Mouse (Mus musculus) testis, postnatal 14 days (tissue): ENCODE measurements around the gene Olfr1371.

Experiments used
- DNase-seq: peaks from one replicate; pipeline ENCODE4 v3.0.0; 2021; ENCODE audit warnings: low spot score

The Olfr1371 gene

DNA sequence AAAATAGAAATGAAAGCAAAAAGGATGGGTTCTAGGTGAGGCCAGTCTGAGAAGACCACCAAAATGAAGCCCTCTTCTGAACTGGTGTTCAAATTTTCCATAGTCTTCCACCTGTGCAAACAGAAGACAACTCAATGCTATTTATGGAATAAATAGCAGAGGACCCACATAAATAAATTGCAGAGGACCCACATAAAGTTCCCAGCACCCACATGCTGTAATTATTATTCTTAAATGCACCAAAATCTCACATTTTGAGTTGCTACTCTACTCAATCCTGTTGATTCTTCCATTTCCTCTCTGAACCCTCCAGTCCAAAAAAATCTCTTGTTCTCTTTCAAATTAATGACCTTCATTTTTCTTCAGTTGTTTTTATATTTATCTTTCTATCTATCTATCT is at the start of gene Olfr1371:
Olfr1371 (minus strand) TSS at position 101 of the 400 bp plus-strand sequence.
- DNase-seq = no peak

- no peak for DNase-seq
These were observed 48.6 kb upstream of the Olfr1371 start for GRCm38 (mm10) chr11:52262338-52262737.

GRCm38 (mm10) chr11:52261937-52262336 is 48.1 kb upstream of the Olfr1371 start:
- DNase-seq = no peak

GRCm38 (mm10) chr11:52260878-52261277 is 47.1 kb upstream of the Olfr1371 start:
- no peak for DNase-seq

GRCm38 (mm10) chr11:52258711-52259110 is 44.9 kb upstream of the Olfr1371 start:
- no peak for DNase-seq

- DNase-seq = no peak
These were observed 43.6 kb upstream of the Olfr1371 start for GRCm38 (mm10) chr11:52257376-52257775.

DNA sequence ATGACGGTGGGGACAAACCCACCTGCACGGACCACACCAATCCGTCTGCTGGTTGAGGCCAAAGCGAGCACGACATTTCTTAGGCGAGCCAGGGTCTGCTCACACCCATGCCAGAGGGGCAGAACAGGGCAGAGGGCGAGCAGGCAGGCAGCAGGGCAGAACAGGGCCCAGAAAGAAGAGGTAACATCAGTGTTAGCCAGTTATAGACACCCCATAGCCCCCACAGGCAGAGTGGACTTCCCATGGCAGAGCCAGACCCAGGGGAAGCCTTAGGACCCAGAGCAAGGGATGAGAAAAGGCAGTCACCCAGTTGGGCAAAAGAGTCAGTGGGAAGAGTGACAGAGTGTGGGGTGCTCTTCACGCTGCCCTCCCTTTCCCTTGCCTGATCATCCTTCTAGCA is 41.3 kb upstream of the Olfr1371 start:
- DNase-seq = no peak

- DNase-seq = peak; percentile 57
These were observed 40.0 kb upstream of the Olfr1371 start for GRCm38 (mm10) chr11:52253674-52254375.

DNA sequence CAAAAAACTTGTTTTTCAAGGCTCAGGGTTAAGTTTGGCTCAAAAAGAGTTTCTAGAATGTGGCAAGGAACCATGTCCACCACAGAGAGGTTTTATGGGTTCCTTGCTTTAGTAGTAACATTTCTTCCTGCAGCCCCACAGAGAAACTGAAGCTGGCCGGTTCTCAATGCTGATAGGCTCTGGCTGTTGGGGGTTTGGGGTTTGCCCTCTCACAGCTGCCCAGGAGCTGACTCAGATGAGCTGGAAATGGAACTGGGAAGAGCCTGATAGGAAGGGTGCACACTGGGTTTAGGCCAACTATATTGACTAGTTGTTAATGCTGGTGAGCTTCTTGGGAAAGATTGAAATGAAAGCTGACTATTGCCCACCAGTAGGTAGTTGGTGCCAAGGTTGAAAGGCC is 38.9 kb upstream of the Olfr1371 start:
- DNase-seq = no peak

DNA sequence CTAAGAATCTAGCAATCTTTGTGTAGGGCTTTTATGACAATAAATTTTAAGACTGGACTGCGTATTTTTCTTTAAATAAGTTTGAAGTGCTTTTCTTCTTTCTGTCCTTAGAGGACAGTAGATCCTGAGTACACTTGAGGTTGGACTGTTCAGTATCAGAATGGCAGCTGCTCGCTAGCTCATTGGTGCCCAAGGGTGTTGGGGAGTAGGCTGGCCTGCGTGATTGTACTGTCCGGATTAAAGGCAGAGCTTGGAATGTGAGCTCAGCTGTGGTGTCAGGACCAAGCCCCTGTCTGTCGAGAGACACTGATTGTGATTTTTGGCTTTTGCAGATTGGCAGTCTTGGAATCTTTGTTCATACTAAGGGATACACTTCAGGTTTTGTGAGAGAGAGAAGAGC is 38.0 kb upstream of the Olfr1371 start:
- no peak for DNase-seq

DNA sequence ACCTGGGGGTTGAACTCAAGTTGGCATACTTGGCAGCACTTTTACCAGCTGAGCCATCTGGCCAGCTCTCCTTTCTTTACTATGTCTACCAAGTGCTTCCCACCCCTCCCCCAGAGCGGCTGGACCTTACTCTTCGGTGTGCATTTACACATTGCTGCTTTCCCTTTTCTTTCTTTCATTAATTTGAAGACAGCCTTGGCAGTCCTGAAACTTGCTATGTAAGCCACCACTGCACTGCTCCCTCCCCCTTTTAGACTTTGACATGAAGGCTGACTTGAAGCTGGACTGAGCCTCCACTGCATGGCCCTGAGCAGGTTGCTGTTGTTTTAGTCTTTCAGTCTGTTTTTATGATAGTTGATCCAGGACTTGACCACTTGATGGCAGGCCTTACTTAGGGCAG is 35.7 kb upstream of the Olfr1371 start:
- no peak for DNase-seq

- DNase-seq = no peak
These were observed 27.2 kb upstream of the Olfr1371 start for GRCm38 (mm10) chr11:52240898-52241542.

DNA sequence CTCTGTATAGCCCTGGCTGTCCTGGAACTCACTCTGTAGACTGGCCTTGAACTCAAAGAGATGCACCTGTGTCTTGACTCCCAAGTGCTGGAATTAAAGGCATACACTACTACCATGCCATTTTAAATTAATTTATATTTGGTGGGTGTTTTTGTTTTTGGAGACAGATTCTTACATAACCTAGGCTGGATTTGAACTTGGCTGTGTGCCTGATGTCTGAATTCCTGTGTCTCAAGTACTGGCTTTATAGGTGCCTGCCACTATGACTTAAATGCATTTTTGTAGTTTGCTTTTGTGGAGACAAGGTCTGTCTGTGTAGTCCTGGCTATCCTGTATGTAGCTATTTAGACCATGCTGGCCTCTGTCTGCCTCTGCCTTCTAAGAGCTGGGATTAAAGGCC is 20.7 kb upstream of the Olfr1371 start:
- DNase-seq = no peak

GRCm38 (mm10) chr11:52233906-52234305 is 20.1 kb upstream of the Olfr1371 start:
- no peak for DNase-seq

- no peak for DNase-seq
These were observed 19.4 kb upstream of the Olfr1371 start for GRCm38 (mm10) chr11:52233043-52233653.

DNA sequence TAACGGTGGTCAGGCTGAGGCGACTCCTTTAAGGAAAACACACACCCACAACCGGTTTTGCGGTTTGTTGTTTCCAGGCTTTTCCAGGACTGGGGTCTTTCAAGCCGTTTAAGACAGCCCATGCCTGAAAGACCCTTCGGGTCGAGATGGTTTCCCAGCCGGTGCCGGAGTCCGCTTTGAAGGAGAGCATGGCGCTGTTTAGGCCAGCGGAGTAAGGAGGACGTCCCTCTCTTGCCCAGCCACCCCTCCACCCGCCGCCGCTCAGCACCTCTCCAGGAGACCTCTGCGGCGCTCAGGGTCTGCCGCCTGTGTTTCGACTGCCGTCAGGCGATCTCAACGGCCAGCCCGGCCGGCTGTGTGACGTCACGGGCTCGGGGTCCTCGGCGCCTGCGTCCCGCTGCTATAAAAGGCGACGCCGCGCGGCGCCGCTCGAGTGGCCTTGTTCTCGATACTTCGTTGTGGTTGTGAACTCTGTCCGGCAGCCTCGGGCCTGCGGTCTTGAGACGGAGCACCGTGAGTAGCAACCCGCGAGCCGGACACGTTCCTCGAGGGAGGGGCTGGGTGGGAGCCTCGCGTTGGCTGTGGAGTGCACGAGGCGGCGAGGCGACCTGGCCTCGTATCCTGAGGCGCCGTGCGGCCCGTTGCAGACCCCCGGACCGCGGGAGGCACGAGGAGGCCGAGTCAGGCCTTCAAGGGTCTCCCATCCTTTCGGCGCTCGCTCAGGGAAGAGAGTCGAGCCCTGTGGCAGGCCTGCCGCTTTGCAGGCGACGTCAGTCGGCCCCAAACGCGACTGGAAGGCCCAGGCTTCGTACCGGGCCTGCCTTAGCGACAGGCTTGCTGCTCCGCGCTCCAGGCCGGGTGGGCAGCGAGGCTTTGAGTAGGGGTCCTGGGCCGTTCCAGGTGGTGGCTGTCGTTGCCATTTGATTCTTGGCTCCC is 18.1 kb upstream of the Olfr1371 start, which contains the start of gene Skp1a:
Skp1a (plus strand) TSS at position 390 of the 936 bp plus-strand sequence.
- peak; percentile 92 for DNase-seq

- DNase-seq = no peak
These were observed 16.9 kb upstream of the Olfr1371 start for GRCm38 (mm10) chr11:52230694-52231093.

DNA sequence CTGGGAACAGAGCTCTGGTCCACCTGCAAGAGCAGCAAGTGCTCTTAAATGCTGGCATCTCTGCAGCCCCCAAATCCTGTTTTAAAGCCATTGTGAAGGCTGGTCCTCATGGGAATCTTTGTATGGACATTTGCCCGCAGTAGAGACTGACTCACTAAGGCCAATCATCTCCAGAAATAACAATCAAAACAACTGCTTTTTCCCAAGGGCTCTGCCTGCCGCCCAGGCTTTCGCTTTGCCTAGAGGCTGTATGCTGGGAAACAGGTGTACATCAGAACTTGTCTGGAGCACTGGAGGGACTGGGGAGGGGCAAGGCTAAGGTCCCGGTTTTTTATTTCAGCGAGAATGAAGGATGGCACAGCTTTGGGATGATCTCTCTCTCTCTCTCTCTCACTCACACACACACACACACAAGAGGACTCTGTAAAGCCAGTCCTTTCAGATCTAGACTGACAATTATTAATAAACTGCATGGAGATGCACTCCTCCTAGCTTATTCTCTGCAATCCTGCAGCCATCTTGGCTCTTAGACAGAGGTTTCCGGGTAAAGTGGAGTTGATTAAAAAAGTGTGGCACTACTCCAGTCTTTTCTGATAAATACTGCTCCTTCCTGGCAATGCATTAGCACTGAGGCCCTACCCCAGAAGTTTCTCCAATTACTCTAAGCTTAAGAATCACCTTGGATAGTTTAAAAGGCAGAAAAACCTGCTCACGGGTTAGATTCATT is 15.1 kb upstream of the Olfr1371 start:
- no peak for DNase-seq

GRCm38 (mm10) chr11:52227466-52228226 is 13.9 kb upstream of the Olfr1371 start:
- peak; percentile 65 for DNase-seq

- DNase-seq = no peak
These were observed 13.3 kb upstream of the Olfr1371 start for GRCm38 (mm10) chr11:52227053-52227452.
